Mouse (Mus musculus) CD4-positive helper T cell, adult 2 months (primary cell): ENCODE data around the gene Cd46.

Experiments used
- DNase-seq: peaks from one replicate; pipeline ENCODE4 v3.0.0-alpha.2; 2012; ENCODE audit warnings: low read depth, missing footprints, low spot score

Cd46 gene

DNA sequence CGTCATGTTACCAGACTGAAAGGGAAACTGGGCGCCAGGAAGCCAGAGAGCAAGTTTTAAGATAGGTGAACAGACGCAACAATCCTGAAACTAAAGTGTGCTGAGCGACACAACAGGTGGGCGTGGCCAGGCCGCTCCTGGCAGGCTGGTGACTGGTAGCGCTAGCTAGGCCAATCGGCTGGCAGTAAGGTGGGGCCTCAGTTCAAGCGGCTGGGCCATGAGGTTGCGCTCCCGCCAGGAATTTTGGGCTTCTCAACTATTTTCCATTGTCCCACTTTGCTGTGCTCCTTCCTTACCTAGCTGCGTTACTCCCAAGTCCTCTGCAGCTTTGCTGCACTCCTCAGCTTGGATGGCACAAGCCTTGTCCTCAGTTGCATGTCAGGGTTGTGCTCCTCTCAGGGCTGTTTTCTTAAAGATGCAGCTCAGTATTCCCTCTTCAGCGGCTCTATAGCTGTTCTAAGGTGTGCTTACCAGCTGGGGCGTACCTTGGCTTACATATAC is at the start of gene Cd46:
Gene Cd46 (minus strand): TSS at position 30 of the 501 bp plus-strand sequence.
- DNase-seq: peak; percentile 83

DNA sequence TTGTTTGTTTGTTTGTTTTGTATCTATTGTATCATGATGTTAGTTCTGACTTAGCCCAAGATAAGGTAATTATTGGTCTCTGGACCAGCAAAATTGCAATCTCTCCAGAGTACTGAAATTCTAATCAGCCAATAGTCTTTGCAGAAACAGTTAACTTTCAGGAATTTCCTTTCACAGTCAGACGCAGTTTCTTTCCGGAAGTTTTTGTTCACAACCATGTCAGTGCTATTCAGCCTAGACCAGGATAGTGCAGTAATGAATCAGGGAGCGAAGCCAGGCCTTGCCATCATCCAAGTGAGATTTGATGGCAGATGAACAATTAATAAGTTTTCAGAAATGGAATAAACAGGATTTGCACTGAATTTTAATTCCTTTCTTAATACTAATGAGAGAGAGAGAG is 40.0 kb upstream of the Cd46 start:
- no peak for DNase-seq

DNA sequence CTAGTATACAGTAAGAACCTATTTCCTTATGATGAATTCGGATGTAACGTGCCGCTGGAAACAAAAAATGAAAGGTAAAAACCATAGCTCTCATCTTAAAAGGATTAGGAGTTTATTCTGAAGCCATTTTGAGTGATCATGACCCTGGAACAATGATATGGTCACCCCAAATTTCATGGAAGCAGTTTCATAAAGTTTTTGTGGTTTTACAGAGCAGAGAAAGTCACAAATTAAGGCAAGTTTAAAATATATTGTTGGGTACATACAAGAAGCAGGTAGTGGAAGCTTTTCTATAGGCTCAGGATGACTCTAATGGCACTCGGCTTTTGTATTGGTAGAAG is 39.6 kb upstream of the Cd46 start:
- DNase-seq: no peak

DNA sequence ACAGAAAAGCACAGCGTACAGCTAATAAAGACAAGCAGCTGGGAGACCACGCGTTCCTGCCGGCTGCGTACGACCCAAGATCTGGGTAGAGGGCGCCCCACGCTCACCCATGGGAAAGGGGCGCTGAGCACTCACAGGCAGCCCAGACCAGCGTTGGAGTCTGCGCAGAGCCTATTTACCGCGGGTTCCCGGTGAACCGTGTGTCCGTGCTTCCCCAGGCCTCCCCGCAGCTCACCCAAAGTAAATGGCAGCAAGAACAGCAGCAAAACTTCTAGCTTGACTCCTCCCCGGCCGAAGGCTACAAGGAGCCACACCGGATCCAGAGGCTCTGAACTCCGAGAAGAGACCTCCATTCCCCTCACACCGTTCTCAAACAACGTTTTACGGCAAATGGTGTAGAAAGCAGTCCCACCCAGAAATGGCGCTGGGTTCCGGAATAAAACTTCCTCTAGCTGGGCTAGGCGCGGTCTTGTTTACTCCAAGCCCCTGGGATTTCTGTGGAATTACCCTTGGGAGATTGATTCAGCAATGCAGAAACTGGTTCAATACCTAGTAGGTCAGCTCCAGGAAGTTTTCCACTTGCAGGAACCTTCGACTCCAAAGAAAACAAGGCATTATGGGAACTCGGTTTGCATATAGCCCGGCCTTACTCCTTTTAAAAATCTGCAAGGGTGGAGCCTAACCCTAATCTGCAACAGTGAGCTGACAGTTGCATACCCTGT is 39.1 kb upstream of the Cd46 start, which contains the start of gene Cr1l:
Gene Cr1l (minus strand): TSS at position 634 of the 722 bp plus-strand sequence.
- peak; percentile 90 for DNase-seq

DNA sequence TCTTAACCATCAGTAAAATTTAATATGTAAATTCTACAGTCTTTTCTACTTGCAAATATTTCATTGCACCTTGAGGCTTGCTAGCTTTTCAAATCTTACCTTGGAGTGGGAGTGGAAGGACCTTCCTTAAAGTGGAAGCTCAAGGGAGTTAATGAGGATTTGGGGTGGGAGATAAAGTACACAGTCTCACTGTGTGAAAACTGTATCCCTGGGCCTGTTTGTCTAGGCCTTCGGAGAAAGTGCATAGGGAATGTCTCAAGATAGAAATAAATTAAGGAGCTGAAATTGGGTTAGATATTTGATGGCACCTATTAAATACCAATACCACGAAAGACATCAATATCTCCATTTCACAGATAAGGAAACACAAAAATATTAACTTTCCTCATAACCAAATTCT is 38.4 kb upstream of the Cd46 start:
- DNase-seq: no peak

DNA sequence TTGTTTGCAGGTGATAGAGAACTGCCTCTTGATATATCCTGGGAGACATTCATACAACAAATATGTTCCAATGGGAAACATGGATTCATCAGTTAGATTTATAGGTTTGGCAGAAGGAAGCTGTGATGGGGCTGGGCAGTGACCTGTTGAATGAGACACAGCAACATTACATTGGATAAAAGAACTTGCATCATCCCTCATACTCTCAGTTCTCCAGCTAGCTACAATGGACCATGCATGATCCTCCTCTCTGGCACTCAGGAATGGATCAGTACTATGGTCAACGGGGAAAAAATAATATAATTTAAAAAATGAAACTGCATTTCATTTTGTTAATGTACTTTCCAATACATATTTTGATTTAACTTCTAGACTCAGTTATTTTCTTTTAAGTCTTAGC is 37.8 kb upstream of the Cd46 start:
- no peak for DNase-seq

DNA sequence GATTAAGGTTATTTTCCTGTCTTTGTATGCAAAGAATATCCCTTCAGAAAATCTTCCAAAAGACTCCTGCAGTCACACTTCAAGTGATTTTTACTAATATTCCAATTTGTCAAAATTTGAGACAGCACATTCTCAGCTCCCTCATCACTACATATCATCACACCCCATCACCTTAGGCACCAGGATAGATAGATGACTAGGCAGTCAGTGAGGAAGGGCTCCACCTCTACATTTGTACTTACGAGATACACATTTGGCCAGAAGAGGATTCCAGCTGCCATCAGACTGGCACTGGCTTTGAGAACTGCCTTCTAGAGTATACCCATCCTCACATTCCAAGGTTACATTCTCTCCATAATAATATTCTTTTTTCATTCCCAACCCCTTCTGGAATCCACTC is 22.4 kb upstream of the Cd46 start:
- DNase-seq: no peak

DNA sequence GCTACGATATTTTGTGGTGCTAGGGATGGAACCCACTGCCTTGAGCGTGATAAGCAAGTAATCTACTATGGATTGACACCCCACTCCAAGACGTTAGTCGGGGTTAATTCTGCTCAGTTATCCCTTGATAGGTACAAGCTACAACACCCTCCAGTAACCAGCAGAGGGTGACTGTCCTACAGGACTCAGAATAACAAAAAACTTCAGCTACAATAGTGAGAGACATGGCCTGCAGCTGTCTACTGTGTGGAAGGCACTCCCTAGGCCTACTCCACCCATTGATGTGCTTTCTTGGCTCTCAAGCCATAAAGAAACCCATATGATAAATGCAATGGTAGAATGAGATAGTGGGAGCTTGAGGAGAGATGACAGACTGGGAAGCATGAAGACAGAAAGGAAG is 21.6 kb upstream of the Cd46 start:
- DNase-seq: no peak

DNA sequence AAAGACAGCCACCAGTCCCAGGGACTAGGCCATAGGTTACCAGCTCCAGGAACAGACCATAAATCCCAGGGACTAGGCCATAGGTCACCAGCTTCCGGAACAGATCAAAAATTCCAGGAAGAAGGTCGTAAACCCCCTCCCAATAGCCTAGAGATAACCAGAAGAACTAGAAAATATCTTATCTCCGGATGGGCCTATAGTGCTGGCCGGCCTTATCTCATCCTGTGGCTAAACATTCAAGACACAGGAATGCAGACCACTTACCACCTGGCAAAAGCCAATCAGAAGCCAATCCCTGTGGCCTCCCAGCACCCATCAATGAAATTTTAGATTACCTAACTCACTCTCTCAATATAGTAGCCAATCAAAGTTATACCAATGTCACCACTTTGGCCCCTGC is 8.6 kb upstream of the Cd46 start:
- DNase-seq: no peak

DNA sequence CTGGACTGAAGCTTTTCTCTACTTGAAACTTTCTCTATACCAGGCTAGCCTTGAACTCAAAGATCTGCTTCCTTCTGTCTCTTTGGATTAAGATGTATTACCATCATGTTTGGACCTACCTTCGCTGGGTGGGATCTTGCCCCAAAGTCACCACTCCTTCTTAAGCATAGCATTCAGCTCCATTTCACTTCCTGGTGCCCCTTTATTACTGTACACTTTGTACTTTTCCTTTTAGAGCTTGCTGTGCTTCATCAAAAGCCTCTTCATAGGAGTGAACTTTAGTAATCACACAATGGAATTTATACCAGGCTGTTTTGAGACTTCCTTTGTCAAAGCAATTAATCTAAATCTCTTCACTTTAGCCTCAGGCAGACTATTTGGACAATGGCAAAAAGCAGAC is 6.0 kb upstream of the Cd46 start:
- DNase-seq: no peak

DNA sequence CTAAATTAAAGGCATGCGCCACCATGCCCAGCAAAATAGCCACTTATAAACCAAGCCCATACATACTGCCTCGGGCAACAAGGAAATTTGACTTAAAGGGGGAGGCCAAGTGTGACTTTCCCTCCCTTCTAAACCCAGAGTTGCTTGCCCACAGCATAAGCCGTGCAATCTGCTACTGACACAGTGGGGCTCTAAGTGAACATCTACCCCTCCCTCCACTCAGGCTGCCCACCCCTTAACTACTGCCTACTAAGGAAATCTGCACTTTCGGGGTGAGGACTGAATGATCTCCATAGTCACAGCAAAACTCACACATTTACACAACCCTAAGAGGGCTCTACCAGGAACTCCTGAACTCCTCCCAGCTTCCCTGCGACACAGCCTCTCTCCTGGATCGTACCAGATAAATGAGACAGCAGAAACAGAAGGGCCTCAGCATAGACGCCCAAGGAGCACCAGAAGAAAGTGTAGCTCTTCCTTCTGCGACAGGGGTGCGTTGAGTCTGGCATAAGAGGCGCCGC is 290 bp downstream of the Cd46 start:
- DNase-seq: no peak

DNA sequence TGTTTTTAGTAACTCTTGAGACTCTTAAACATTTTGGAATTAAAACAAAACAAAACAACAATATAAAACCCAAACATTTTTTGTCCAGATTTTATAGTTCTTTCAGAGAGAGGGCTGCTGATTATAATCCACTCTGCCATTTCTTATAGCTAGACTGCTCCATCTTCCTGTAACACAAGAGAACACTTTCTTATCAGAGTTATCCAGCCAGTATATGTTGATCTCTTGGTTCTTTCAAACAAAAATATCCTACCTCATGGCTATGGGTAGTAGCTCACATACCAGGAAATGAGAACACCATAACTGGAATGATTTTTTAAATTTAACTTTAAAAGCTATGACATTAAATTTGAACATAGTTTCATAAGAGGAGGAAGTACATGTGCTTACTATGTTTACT is 9.9 kb downstream of the Cd46 start:
- DNase-seq: no peak

DNA sequence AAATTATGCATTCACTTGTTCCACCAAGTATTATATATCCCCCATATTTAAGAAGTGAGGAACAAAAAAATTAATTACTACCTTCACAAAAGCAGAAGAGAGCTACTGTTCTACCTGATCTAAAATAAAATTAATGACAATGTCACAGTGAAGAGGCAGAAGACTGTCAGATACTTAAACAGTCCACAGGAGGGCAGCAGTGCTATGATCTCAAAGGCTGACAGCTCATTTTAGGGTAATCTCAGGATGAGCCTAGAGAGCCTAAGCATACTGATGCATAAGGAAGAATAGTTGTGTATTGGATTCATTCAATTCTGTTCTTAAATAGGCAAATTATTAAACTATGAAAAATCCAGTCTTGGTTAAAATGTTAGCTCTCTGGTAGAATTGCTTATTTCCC is 51.6 kb downstream of the Cd46 start:
- DNase-seq: peak; percentile 33

DNA sequence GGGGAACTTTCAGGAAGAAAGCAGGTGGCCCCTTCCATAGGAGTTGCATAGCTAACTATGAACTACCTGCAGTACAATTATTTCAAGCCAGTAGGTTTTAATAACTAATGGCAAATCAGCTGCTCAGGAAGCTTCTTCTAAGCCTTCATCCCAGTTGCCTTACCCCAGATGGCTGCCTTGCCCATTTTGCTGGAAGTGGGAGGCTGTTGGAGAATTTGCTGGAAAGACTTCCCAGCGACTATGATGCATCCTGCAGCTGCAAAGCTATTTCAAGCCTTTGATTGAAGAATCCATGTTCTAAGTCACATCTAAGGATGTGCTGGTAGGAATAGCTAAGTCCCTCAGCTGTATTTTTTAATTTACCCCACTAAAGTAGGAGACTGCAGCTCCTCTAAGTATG is 53.7 kb downstream of the Cd46 start:
- no peak for DNase-seq

DNA sequence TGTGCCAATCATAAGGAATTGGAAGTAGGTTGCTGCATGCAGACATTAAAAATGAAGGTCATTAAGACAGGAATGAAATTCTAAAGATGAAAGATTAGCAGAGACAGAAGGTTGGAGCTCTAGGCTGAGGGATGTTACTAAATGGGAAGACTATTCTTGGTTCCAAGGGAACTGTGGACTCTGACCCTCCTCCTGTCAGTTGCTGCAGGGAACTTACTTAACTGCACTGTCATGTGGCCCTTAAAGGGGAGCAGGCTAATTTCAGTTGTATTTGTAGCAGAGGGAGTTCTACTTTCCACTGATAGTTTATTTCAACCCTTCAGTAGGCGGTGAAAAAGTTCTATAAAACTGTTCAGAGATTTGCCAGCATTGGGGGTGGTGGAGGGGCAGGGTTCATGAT is 54.1 kb downstream of the Cd46 start:
- DNase-seq: no peak

DNA sequence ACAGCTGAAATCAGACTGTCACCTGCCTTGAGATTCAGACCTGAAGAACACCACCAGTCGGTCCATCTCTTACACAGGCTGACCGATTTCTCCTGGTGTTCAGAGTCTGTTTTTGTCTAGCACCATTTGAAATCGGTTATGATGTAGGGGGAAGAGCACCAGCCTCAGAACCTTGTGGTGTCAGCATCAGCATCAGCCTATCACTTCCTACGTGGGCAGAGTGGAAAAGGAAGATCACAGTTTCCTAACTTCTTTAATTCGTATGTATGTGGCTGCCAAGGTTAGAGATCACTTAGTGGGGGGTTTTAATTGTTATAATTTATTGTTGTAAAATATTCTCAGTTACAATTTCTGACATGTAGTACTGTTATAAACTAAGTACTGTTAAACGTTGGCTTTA is 54.6 kb downstream of the Cd46 start:
- peak; percentile 11 for DNase-seq

DNA sequence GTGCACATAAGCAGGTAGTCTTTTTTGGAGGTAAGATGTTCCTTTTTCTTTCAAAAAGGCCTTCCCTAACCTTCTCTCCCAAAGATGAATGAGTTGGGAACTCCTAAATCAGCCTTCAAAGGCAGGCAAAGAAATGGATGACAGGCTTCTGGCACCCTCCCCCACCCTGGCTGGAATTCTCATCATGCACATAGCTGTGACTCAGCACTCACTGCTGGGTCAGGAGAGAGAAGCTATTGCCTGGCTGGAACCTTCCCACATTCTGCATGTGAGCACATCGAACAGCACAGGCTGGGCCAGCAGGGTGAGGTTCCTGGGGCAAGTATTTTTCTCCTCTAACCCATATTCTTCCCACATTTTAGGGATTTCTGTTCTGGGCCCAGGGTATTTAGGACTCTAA is 58.1 kb downstream of the Cd46 start:
- DNase-seq: no peak

DNA sequence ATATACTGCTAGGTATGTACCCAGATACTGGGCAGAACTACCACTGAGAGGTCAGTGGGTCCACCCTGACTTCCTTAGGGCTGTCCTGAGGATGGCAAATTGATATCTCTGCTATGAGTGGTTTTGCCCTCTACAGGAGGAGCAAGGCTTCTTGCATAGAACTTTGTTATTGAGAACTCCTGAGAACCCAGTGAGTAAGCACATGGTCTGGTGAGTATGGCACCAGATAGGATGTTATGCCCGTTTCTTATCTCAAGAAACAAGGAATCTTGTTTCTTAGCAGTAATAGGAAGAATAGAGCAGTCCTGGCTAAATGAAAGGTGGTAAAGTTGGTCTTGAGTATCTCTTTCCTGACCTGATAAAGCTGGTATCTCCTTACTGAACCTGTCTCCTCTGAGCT is 59.3 kb downstream of the Cd46 start:
- DNase-seq: no peak

DNA sequence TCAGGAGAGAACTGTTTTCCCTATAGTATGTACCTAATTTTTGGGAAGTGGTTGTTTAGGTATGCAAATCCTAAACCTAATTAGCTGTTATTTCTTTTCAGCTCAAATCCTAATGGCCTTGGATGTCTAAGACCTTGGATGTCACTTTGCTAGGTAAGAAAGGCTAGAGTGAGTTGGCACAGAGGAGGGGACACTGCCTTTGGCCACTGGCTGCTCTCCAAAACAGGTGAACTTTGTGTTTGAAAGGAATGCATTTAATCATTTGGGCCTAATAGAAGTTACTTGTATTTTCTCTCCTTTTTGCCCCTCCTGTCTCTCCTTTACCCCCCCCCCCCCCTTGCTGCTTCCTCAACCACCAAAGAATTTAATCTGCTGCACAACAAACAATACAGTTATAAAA is 60.3 kb downstream of the Cd46 start:
- DNase-seq: no peak

DNA sequence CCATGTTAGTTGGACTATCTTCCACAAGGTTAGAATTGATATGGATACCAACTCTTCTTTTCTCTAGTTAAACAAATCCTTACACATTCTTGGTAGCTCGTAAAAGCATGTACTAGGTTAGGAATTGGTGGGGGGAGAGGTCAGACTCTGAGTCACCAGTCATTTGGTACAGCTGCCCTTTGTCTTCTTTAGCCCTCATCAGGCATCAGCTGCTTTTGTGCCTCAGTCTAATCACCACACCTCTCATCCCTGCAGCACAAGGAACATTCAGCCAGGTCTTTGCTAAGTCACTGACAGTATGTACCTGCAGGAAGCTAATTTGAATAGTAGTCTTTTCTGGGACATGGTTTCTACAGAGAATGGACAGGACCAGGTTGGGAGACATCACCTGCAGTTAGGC is 64.5 kb downstream of the Cd46 start:
- no peak for DNase-seq

DNA sequence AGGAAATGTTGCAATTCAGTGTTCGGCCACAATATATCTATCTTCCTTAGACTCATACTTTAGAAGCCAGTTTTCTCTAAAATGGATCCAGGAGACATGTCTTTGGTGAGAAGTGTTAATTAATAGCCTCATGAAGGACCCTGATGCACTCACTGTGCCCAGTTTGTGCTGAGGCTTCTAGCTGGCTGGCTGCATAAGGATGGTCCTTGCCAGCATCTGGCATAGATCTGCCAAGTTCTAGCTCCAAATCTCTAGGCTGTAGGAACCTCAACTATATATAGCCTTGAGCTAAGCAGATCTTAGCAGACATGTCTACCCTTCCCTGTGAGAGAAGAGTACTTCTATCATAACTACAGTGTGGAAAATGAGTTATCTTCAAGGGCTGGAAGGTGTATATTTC is 68.2 kb downstream of the Cd46 start:
- DNase-seq: no peak

DNA sequence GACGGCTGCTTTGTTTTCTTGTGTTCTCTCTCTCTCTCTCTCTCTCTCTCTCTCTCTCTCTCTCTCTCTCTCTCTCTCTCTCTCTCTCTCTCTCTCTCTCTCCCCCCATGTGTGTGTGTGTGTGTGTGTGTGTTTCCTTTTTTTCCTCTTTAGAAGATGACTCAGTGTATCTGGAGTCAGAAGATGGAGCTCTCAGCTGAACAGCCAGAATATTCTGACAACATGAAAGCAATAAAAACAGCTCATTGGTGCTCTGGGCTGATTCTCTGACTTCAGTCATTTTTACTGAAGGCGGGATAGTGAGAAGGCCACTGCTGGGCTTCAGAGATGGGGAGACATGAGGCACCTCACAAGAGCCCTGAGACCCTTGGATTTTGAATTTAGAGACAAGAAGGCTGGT is 70.2 kb downstream of the Cd46 start:
- no peak for DNase-seq

DNA sequence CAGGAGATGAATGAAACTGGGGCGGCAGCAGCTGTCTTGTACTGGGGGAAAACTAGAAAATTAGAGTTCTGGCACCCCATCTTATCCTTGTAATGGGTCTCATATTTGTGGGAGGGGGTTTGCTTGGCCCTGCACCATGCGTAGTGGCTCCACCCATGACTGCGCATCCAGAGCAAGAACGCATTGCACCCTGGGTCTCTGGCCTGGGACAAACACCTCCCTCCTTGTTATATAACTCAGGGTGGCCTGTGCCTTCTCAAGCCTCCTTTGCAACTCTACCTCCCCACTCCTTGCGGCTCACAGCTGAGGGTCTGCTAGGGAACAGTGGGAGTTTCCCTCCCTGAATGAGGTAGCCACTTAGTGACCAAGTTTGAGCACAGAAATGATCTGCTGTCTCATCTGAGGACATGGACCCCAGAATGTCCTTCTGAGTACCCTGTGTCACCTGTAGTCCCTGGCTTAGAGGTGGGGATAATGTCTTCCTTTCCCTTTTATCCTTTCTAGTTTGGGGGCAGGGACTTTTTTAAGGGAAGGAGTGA is 72.9 kb downstream of the Cd46 start:
- DNase-seq: no peak
